Mouse (Mus musculus) heart, adult 9 months (tissue): ENCODE data around the gene 1110002E22Rik.

Experiments used
- DNase-seq, 2 experiments: peaks; one replicate each; pipeline ENCODE4 v3.0.0; 2022; ENCODE audit warnings: low spot score in 2 of 2

1110002E22Rik gene

DNA sequence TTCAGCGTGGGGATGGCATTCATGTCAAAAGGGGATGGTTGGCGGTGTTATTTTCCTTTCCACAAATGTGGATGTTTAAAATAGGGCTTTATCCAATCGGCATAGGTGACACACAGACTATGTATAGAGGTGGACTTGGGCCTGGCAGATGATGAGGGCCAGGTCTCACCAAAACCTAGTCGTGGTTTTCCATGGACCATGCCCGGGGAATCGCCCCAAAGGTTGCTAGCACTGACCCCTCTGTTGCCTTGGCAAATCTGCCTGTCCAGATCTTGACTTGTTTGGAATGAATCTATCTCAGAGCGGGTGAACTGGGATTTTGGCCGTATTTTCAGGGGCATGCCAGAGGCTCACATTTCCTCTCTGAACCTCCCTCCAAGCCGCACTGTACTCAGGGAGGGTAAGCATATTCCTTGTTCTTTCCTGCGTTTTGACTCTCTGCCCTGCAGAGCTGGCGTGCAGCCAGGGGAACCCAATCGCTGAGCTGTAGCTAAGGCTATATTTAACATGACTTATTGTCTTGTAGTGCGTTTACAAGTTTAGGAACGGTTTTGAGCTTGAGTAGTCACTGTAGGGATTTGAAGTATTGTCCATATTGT is 1.0 kb upstream of the 1110002E22Rik start:
- DNase-seq: no peak

DNA sequence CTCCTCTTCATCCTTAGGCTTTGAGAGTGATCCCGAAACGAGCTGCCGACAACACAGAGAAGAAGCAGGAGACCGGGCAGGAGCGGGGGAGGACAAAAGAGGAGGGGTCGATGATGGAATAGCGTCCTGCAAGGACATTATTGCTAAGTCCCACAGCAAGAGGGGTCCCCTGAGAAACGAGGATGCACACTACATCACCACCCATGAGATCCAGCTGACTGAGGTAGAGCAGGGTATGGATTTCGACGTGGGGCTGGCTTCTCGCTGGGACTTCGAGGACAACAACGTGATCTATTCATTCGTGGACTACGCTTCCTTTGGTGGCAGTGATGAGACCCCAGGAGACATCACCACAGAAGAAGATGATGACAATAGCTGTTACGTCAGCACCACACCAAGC is 1.1 kb downstream of the 1110002E22Rik start:
- DNase-seq: no peak

DNA sequence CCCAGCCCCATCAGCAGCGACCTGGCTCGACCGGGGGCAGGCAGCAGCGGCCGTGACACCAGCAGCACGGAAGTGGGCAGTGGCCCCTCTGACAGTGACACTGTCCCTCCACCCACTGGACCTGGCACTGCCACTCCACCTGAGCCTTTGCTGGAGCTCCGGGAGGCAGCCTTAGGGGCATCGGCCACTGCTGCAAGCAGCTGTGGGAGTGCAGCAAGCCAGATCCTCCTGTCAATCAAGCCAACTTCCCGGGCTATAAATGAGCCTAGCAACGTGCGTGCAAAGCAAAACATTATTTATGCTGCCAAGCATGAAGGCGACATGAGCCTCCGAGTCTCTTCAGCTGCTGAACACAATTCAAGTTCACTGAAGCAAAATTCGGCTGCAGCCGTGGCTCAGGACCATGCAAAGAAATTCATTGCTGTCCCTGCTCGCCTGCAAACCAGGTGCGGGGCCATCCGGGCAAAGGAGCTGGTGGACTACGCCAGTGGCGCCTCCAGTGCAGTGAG is 1.6 kb downstream of the 1110002E22Rik start:
- no peak for DNase-seq

DNA sequence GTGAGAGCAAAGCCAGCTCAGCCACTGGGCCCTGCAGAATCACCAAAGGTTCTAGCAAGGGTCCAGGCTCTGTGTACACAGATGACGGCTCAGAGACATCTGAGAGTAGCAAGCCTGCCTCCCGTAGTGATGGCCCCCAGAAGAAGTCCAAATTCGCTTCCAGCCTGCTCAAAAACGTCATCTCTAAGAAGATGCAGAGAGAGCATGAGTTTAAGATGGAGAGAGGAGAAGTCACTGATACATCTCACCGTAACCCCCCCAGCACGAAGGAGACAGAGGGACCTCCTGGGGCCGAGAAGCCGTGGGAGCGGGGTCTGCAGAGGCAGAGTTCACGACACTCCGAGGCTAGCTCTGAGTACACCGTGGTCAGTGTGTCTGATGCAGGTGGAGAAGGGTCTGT is 2.4 kb downstream of the 1110002E22Rik start, which contains the start of gene Gm5105:
Gene Gm5105, minus strand, starts transcription at position 101 of the 400 bp plus-strand sequence.
- DNase-seq: no peak

DNA sequence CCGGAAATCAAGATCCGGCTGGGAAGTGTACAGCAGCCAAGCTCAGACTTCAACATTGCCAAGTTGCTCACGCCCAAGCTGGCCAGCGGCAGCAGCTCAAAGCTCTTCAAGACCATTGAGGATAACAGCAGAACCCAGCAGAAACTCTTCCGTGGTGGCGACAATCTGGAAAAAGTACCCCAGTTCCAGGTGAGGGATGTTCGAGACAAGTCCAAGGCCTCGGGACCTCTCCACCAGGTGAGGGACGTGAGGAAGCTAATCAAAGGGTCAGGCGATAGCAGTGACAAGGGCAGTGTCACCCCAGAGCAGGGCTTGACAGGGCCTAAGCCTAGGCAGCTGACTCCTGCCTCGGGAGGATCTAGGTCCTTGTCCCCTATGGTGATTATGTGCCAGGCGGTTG is 3.3 kb downstream of the 1110002E22Rik start:
- no peak for DNase-seq

DNA sequence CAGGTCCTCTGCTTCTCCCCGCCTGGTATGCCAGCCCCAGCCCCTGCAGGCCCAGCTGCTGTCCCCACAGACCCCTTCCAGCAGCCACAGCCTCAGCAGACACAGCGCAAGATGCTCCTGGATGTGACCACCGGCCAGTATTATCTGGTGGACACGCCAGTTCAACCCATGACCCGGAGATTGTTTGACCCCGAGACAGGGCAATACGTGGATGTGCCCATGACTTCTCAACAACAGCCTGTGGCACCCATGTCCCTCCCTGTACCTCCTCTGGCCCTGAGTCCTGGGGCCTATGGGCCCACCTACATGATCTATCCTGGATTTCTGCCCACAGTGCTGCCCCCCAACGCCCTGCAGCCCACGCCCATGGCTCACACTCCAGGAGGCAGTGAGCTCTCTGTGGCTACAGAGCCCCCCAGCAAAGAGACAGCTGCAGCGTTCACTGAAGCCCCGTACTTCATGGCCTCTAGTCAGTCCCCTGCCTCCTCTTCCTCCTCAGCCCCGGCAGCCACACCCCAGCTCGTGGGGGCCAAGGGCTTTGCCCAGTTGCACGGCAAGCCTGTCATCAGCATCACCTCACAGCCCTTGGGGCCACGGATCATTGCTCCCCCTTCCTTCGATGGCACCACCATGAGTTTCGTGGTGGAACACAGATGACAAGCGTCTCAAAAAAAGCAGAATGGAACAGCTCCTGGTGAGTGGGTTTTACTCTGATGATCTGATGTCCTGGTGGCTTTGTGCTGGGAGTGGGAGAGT is 5.1 kb downstream of the 1110002E22Rik start:
- DNase-seq: no peak

DNA sequence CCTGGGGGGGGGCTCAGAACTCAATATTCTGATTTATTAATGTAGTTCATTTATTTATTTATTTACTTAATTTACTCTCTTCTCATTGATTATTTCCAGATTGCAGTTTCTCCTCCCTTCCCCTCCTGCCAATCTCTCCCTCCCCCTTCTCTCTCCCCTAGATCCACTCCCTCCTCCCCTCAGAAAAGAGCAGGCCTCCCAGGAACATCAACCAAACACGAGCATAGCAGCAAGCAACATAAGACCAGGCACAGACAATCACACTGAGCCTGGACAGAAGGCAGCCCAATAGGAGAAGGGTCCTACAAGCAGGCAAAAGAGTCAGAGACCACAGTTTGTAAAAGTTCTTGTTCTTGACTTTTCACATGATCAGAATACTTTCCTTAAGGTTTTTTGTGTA is 6.2 kb downstream of the 1110002E22Rik start:
- no peak for DNase-seq

DNA sequence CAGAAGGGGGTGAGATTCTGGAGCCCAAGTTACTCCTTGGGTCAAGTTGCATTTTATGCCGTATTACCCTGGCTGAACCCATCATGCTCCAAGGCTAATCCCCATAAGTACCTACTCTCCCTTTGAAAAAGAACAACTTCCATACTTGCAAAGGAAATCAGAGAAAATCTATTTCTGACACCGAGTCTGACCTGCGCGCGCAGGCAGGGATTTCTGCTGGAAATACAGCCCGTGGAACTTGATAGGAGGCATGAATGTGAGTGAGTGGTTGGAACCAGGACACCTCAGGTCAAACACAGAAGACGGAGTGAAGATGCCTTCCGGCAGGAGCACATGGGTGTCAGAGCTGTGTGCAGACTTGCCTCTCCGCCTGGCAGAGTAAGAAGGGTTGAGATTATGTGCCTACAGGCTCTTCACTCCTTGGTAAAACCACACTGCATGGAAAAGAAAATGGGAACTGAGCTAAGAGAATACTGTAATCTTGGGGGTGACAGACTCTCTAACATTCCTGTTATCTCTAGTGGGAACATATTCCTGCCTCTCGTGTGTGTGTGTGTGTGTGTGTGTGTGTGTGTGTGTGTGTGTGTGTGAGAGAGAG is 6.7 kb downstream of the 1110002E22Rik start:
- DNase-seq: no peak

DNA sequence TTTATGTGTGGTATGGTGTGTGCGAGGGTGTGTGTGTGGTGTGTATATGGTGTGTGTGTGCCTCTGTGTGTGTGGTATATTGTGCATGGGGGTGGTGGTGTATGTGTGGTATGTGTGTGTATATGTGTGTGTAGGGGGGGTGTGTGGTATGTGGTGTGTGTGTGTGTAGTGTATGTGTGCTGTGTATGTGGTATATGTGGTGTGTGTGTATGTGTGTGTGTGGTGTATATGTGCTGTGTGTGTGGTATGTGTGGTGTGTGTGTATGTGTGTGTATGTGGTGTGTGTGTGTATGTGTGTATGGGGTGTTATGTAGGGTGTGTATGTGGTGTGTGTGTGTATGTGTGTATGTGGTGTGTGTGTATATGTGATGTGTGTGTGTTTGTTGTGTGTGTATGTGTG is 9.4 kb downstream of the 1110002E22Rik start:
- DNase-seq: no peak

DNA sequence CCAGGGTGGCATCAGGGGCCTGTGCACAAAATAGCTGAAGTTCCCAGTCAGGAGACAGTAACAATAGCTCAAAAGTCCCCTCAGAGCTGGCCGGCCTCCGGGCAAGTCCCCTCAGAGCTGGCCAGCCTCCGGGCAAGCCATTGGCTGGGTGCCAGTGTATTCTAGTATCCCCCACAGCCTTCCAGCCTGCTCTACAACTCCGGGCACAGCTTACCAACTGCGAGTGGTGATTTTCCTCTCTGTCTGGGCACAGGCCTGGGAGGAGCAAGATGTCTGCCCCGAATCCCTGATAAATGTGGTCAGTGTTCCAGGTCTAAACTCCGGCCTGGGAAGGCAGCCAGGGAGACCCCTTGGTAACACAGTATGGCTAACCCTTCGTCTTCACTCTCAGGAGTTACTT is 10.4 kb downstream of the 1110002E22Rik start:
- DNase-seq: peak in 1 of 2 experiments; percentile 51

DNA sequence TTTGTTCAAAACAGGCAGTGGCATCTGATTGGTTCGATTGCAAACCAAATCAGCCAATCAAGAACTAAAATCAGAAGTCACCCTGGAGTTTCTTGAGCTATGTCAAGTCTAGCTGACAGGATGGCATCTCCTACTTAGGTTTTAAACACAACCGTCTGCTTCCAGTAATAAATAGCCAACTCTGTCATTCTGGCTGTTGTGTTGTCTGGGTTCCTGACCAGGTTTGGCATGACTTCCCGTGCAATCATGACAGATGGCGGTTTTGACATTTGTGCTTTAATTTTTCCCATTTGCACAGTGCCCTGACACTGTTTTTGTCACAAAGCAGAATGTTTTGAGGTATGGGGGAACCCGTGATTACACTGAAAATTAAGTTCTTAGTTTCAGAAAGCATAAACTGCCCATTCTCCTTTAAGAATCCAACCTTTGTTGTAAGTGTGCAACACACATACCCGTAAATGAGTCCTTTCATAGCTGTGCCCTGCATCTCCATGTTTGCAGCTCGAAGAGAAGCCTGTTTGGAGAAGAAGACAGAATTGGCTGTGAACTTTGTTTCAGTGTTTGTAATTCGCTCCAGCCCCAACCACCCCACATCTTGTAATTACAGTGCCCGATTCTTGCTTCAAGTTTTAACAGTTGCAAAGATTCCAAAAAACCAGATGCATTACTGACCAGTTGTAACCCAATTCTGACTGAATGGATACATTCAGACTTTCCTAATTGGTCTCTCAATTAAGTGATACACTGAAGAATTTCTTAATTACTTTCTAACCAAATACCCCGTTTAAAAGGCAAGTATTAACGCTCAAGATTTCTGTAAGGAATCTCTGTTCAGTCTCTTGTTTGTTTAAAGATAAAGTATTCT is 12.9 kb downstream of the 1110002E22Rik start:
- DNase-seq: no peak

DNA sequence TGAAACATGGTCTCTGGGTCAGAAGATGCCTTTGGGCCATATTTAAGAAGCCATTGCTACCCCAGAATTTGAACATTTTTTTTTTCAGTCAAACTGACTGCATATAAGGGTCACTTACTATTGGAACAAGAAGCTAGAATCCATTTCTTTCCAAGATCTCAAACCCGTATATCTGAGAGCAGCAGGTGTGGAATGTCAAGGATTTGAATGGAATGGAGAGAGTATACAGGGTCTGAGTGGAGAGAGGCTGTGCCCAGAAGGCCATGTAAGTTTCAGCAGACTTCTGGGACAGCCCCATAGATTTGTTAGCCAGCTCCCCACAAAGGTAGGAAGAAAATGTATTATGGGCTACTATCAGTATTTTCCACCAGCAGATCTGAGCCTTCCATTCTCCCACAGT is 13.8 kb downstream of the 1110002E22Rik start:
- DNase-seq: no peak

DNA sequence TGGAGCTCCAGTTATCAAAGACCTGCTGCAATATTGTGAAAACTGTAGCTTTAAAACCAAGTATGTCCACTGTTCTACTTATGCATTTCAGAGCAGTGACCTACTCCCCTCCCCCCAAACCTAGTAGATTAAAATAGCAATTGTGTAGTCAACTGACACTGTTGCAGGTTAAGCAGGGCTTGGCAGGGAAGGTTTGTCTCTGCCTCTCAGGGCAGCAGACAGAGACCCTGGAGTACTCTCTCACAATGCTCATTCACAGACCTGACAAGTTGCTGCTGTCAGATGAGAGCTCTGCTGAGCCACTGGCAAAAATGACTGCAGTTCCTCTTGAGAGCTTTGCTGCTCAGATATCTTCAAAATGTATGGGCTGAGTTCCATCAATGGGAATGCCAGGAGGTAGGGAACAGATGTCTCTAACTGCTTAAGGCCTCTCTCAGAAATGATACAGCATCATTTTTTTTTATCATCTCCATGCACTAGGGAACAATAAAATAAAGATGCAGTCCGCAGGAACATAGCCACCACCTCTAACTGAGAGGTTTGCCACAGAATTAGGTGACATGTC is 18.3 kb downstream of the 1110002E22Rik start:
- no peak for DNase-seq

DNA sequence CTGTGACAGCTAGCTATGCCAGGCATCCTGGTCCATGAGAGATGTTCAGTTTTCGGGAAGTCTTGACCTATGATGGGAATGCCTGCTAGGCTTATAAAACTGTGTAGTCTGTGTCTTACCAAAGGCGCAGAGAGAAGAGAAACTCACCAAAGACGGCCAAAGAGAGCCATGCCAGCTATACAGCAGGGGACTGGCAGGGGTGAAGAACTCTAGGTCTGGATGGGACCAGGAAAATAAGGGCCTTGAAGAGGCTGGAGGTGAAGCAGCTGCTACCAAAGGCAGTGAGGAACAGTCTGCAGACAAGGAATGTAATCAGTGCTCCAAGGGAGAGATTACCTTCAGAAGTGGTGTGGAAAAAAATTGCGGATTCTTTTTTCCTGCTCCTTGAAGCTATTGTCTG is 19.0 kb downstream of the 1110002E22Rik start:
- no peak for DNase-seq

DNA sequence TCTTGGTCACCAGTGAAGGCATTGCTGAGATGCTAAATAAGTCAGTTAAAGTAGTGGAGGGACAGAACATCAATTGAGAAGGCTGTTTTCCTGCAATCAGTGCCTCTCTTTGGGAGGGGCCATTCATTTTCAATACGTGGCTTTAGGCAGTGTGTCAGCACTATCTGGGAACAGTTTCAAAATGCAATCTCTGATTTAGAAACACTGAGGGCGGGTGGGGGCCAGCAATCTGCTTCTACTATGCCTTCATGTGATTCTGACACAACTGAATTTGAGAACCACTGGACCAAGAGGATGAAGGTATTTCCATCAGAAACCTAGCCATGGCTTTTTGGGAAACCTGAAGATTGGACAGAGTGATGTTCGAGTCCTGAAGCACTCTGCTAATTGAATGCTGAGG is 30.4 kb downstream of the 1110002E22Rik start:
- DNase-seq: no peak

DNA sequence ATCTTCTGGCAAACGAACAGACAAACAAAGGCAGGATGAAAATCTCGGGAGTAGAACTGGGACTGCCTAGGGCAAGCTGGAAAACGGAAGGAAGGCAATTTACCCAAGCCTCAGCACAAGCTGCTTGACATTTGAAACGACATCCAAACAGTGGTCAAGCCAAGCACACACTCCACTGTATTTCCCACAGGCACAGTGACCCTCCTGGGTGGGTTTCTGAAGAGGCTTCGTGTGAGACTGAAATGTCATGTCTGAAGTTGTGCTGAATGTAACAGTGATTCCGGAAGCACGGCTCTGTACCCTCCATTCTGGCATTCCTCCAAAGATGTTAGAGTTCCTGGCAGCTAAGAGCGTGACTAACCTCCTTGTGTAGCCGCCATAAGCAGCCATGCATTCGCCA is 30.9 kb downstream of the 1110002E22Rik start:
- DNase-seq: no peak

DNA sequence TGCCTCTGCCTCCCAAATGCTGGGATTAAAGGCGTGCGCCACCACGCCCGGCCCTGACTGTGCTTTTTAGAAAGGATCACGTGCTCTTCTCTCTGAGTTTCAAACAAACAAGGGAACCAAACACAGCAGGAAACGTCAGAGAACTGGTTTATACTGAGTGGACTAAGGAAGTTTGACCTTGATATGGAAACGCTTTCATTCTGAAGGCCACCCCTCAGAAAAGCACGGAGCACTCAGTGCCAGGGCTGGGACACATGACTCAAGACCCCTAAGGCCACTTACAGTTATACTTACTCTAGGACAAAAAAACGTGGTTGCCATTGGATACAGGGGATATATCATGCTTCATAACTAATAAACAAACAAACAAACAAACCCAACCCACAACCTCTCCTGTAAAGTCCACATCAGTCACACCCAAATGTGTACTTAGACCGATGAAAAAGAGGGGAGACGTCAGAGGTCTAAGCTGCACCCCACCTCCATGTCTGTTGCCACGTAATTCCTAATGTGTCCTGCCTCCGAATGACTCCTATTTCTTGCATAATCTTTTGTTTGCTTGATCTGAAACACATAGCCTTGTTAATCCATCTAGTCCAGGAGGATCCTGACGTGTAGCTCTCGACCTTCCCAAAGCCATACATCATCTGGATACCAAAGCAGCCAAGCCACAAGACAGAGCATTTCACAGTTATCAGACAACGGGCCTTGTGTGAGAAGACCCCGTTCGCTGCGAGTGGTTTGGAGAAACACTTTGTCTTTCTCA is 31.6 kb downstream of the 1110002E22Rik start:
- DNase-seq: no peak

DNA sequence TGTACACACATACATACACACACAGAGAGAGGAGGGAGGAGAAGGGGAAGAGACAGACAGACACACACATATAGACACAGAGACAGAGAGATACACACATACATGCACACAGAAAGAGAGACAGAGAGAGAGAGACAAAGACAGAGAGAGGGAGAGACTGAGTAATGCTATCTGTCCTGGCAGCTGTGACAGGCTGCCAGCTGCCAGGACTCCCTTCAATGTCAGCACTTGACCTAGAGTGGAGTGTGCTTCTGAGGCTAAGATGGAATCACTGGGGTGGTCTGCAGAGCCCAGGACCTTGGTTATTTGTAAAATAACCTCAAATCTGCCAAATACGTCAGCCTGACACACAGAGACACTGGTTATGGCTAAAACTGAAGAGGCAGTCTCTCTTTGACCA is 32.9 kb downstream of the 1110002E22Rik start:
- no peak for DNase-seq

DNA sequence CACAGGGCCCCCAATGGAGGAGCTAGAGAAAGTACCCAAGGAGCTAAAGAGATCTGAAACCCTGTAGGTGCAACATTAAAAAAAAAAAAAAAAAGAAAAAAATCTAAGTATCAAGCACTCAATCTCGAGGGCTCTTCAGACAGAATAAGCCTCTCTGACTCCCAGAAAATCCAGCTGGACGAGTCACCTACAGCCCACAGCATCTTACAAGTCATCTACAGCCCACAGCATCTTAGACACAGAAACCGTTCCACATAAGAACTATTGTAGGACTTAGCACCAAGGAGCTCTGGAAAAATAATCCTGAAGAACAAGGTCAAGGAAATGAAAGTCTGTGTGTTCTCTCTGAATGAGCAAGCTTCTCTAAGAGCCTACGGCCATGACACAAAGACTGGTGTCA is 37.1 kb downstream of the 1110002E22Rik start:
- DNase-seq: no peak

DNA sequence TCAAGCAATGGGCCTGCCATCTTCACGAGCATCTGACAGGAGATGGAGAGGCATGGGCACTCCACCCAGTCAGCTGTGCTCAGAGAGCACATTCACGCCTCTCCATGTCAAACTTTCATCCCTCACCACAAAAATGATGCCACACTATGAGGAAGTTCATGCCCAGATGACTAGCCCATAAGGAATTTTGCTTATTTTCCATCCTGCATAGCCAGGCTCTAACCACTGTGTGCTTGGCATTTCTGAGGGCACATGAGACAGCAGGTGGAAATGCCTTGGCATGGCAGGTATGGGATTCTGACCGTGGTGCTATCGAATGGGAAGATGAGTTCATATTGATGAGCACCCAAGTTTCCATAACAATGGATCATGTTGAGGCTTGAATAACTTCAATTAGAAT is 38.8 kb downstream of the 1110002E22Rik start:
- DNase-seq: no peak

DNA sequence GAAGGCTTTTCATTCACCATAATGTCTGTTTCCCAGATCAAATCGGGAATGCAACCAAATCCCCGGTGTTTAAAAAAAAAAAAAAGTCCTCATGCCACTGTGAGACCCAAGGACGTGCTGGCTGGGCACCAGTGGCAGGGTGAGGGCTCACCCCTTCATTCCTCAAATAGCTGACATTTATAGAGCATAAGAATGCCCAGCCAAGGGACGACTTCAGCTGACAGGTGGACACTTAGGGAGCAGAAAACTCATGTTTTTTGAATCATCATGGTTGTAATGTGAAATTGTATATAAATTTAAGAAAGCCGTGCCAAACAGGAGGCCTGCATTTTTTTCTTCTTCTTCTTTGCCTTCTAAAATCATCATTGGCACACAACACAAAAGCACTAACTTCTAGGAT is 40.2 kb downstream of the 1110002E22Rik start:
- no peak for DNase-seq
